Mouse (Mus musculus) embryonic fibroblast, embryonic 13.5 days (primary cell): ENCODE data around the gene Tbx4. TPM values are rescaled to one million over a fixed set of nuclear protein-coding genes. Genes with fewer than 3 reads are reported as not detected.

ENCODE experiments used
- H3K27ac ChIP-seq: 2 replicates; pipeline ENCODE4 v1.5.1; 2012; ENCODE audit warnings: low read length, control low read depth, inconsistent platforms; ENCODE audit not compliant: insufficient read depth
- H3K4me1 ChIP-seq: 2 replicates; pipeline ENCODE4 v1.6.1; 2011; ENCODE audit warnings: low read length; ENCODE audit not compliant: control insufficient read depth, insufficient read depth
- H3K4me3 ChIP-seq: 2 replicates; pipeline ENCODE4 v1.5.1; 2011; ENCODE audit warnings: mild to moderate bottlenecking, control low read depth, low read length; ENCODE audit not compliant: insufficient read depth
- CTCF ChIP-seq: IDR thresholded peaks from 2 replicates; pipeline ENCODE4 v1.5.1; 2011; ENCODE audit warnings: mild to moderate bottlenecking, control low read depth, low read length, moderate library complexity, borderline replicate concordance; ENCODE audit not compliant: insufficient read depth
- POLR2A ChIP-seq: IDR thresholded peaks from 2 replicates; pipeline ENCODE4 v1.6.1; 2011; ENCODE audit warnings: low read depth, mild to moderate bottlenecking, control low read depth, low read length, moderate library complexity
- polyA plus RNA-seq: library from polyadenylated mRNA; stranded (reverse); fragments of >200 nt; gene quantifications from 2 replicates; pipeline ENCODE4 v1.2.4, GENCODE M21; 2011; ENCODE audit warnings: low read depth; ENCODE audit not compliant: missing spikeins, insufficient read length

Tbx4 gene
- polyA plus RNA-seq, 1 experiment, result 12.0 TPM

DNA sequence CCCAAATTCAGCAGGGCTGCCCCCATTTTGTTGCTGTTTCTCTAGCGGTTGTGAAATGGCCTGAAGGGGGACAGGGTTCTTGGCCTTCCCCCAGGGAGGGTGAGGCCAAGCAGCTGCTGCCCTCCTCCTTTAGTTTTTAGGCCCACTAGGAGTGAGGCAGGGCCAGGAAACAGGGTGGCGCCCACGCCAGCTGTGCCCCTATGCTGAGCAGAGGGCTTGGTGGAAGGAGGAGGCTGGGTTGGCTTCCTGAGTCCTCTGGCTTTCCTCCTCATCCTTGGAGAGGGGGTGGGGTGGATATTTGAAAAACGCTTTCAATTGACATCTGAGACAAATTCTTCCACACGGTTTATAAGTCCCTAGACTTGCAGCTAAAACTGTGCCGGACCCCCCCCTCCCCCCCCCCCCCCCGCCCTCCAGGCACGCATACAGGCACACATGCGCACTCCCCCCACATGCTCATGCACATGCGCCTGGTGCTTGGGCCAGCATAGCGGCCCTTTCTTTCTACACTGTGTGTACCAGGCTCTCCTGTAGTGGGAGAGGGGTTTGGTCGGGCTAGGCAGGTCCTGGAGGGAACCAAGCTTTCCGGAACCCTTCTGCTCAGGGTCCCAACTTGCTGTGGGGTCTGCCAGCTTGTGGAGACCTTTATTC lies 10.2 kb downstream of the Tbx4 start:
- Histone ChIP-seq H3K27ac (peak overlapping the region; percentile 52), H3K4me1 (no peaks in the 10 kb centered on the region), H3K4me3 (peak overlapping the region; percentile 12; the same call in 1 of the 2 replicates)
- TF ChIP-seq POLR2A (no peak), CTCF (no peak)

DNA sequence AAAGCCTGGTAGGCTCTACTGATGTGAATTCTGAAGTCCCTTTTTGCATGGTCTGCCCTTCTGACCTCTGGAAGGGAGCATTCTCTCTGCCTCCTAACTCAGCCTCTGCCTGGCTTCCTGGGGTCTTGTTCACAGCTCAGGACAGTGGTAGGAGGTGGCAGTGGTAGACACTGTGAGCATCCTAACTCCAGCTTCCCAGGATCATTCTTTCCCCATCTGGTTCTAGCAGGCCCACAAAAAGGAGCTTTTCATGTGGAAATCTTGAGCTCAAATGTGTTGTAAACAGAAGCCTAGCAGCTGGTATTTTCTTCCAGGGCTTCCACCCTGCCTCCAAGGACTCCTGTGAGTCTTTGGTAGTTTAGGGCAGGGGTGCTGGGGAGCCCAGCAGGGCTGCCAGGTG lies 14.1 kb downstream of the Tbx4 start:
- no peak for TF ChIP-seq POLR2A
- no peak for TF ChIP-seq CTCF
- no peak overlapping the region for H3K4me3 ChIP-seq
- H3K27ac ChIP-seq, result no peak overlapping the region
- H3K4me1 ChIP-seq, result no peaks in the 10 kb centered on the region

DNA sequence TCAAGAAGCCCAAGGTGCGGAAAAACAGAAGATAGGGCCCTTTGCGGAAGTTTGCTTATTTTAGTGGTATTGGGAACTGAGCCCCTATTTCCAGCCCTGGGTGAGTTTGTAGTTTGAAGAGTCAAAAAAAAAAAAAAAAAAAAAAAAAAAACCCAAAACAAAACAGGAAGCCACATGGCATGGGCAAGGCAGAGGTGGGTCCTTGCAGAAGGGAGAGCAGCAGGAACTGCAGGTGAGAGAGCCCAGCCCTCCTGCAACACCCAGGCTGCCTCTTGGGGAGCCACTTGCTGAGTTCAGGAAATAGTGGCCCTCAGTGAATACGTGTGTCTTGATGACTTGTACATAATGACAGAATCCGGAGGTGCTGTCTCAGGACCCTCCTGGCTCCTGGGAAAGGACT lies 23.3 kb downstream of the Tbx4 start:
- Histone ChIP-seq H3K4me3 (no peak overlapping the region), H3K27ac (no peak overlapping the region), H3K4me1 (no peaks in the 10 kb centered on the region)
- TF ChIP-seq CTCF (no peak), POLR2A (no peak)

DNA sequence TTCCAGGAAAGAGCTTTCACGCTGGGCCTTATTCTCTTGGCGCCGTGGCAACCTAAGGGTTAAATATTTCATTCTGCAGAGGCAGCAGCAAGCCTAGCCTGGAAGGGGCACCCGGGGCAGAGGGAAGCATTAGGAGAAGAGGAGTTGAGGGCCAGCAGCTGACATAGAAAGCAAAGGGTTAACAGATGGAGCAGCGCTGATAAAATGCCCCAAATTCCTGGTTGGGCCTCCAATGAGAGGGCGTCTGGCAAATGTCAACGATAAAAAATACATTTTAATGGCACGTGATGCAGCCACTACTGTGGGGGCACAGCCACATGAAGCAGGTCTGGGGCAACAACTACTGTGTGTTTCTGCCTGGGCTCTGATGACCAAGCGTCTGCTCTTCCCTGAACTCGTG lies 23.9 kb downstream of the Tbx4 start:
- H3K4me3 ChIP-seq, result no peak overlapping the region
- TF ChIP-seq POLR2A (no peak), CTCF (no peak)
- no peaks in the 10 kb centered on the region for H3K4me1 ChIP-seq
- no peak overlapping the region for H3K27ac ChIP-seq

DNA sequence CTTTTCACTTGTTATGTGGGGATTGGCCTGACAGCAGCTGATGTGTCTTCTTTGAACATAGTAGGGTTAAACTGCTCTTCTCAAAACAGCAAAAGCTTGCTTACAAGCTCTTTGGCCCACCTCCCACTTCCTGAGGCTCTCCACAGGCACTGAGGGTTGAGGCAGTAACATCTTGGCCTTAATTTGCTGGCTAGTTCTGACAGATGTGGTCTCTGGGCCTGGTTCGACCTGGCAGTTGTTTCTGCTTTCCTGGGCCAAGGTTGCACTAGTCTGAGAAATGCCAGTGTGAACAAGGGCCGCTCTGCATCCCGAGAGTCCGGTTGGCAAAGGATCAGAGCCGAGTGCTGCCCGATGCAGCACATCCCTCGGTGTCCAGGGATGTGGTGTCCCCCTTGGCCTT lies 27.3 kb downstream of the Tbx4 start:
- TF ChIP-seq CTCF (no peak), POLR2A (no peak)
- H3K4me1 ChIP-seq, result no peaks in the 10 kb centered on the region
- H3K4me3 ChIP-seq, result no peak overlapping the region
- H3K27ac ChIP-seq, result no peak overlapping the region

DNA sequence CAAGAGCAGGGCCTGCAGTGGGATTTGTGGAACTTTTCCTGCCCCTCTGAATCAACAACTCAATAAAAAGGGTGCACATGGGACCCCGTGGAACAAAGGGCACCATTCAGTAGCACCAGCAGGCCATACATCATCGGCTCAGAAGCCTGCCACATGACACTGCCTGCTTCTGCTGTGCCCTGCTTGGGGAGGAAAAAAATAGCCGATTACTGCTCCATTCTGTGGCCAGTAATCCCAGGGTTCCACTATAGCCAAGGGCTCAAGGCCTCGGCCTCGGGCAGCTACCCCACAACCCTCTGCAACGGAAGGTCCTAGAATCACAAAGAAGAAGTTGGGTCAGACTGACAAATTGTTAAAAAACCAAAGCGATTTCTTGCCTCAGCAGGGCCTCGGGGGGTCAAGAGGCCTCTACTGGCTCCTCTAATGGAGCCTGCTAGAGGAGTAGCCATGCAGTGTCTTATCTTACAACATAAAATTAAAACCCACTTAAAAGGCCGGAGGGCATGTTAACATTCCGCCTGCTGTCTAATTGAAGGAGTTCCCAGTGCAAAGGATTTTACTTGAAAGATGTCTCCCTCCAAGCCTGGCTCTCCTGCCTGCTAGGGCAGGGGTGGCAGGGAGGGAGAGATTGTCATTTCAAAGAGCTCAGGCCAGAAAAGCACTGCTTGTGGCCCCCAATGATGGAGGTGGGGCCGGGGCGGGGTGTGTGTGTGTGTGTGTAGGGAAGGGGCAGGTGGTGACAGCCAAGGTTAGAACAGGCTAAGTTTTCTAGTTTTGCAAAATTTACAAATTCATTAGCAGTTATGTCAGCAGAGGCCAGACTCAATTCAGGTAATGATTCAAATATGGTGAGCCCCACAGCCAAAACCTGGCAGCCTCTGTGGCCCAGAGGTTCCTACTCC lies 31.1 kb downstream of the Tbx4 start:
- Histone ChIP-seq H3K27ac (no peak overlapping the region), H3K4me3 (no peak overlapping the region), H3K4me1 (no peaks in the 10 kb centered on the region)
- TF ChIP-seq CTCF, result no peak
- no peak for TF ChIP-seq POLR2A

DNA sequence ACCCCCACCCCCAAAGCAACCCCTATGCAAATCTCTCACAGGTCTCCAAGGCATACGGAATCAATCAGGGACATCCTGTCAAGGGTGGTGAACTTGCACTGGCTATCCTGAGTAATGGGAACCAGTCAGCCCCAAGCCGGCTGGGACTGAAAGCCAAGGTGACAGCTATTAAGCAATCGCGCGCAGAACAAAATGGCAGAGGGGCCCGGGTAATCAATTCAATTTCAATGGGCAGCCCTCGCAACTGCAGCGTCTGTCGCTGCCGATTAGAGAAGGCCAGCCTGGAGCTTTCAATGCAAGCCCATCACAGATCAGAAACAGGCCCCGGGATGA lies 31.7 kb downstream of the Tbx4 start:
- no peak for TF ChIP-seq CTCF
- no peak for TF ChIP-seq POLR2A
- Histone ChIP-seq H3K27ac (no peak overlapping the region), H3K4me3 (no peak overlapping the region), H3K4me1 (no peaks in the 10 kb centered on the region)

DNA sequence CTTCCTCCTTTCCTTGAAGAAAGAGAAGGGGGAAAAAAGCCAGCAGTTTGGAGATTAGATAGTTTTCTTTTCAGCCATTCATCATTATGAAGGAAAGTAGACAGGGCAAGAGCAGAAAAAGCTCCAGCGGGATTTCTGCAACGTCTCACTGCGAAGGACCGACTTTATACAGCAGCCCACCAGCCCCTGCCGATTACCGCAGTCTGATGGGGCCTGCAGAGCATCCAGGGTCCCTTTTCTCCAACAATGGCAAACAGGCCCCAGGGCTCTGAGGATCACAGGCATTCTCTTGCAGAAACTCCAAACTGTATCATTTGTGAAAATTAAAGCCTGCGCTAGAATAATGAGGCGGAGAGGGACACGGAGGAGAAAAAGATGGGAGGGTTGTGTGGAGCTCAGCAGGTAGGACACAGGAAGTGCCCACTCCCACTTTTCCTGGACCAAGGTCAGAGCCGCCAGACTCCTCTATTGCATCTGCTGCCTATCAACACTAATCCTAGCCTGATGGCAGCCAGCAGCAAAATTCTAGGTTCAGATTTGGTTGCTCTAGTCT lies 32.2 kb downstream of the Tbx4 start:
- TF ChIP-seq POLR2A (no peak), CTCF (no peak)
- no peak overlapping the region for H3K27ac ChIP-seq
- H3K4me1 ChIP-seq, result no peaks in the 10 kb centered on the region
- H3K4me3 ChIP-seq, result no peak overlapping the region

DNA sequence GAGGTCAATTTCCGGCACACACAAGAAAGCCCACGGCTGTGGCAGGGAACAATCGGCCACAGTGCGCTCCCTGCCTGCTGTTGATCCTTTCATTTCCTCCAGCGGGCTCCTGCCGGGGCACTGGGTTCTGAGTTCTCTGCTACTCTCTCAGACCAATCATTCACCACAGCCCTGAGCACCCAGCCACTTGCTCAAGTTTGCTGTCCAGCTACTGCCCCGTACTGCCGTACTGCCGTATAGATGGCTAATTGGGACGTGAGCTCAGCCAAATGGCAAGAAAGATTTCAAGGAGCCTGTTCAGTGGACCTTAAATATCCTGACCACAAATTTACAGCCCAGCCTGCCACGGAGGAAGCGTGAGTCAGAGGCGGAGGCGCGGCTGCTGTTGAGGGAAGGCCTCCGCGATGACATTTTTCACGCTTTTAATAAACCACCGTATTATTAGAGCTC lies 39.1 kb downstream of the Tbx4 start:
- TF ChIP-seq POLR2A, result no peak
- TF ChIP-seq CTCF, result no peak
- Histone ChIP-seq H3K4me3 (peak overlapping the region; percentile 12), H3K27ac (no peak overlapping the region), H3K4me1 (no peaks in the 10 kb centered on the region)

DNA sequence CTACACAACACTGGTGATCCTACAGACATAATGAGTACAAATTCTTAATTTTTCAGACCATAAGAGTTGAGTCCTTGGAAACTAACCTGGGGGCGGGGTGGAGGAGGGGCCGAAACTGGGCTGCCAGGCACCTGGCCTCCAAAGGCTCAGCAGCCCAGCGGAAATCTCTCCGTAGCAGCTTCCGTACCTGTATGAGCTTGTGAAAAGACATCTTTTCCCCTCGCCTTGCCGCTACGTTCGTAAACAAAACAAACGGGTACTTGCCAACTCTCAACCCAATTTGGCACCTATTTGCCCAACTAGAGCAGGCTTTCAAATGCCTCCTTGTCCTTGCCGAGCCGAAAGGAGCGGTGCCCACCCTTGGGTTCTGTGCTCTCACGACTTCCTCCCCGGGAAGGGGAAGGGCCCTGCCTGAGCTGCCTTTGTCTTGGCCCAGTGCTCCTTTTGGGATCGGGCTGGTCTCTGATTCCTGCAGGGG lies 40.1 kb downstream of the Tbx4 start:
- TF ChIP-seq CTCF (no peak), POLR2A (no peak)
- H3K4me1 ChIP-seq, result no peaks in the 10 kb centered on the region
- no peak overlapping the region for H3K27ac ChIP-seq
- H3K4me3 ChIP-seq, result no peak overlapping the region
